Mouse (Mus musculus) embryonic fibroblast, embryonic 13.5 days (primary cell): Measurements from ENCODE around the gene Fancb.

Experiments
- CTCF ChIP-seq: IDR thresholded peaks from 2 replicates; pipeline ENCODE4 v1.5.1; 2011; ENCODE audit warnings: mild to moderate bottlenecking, control low read depth, low read length, moderate library complexity, borderline replicate concordance; ENCODE audit not compliant: insufficient read depth
- POLR2A ChIP-seq: IDR thresholded peaks from 2 replicates; pipeline ENCODE4 v1.6.1; 2011; ENCODE audit warnings: low read depth, mild to moderate bottlenecking, control low read depth, low read length, moderate library complexity

DNA sequence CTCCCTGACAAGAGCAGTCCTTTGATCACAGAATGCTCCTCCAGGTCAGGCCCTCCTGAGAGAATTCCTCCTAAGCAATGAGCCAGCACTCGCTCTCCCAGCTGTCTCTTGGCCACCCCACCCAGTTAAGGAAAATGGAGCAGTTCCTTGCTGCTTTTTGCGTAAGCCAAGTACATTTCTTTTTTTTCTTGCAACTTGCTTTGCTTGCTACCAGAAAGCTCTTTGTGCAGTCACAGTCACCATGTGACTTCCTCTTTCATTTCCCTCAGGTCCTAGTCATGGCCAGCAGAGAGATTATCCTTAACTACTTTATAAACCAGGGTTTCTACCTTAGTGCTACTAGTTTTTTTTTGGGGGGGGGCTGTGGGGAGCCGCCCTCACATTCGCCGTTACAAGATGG is 38.9 kb upstream of the Fancb start:
- no peak for TF ChIP-seq CTCF
- TF ChIP-seq POLR2A, result no peak
